Mouse (Mus musculus): Measurements from ENCODE around the gene Aatf. TPM values are rescaled to one million over a fixed set of nuclear protein-coding genes. Genes with fewer than 3 reads are reported as not detected.
"Not testable (repeated sequence)": the region's sequence is repeated elsewhere in the genome, so short reads cannot be mapped to it uniquely, and the experiment has no call there.

The Aatf gene
- polyA plus RNA-seq, 1 experiment from 2014 or later: 39.9 TPM

DNA sequence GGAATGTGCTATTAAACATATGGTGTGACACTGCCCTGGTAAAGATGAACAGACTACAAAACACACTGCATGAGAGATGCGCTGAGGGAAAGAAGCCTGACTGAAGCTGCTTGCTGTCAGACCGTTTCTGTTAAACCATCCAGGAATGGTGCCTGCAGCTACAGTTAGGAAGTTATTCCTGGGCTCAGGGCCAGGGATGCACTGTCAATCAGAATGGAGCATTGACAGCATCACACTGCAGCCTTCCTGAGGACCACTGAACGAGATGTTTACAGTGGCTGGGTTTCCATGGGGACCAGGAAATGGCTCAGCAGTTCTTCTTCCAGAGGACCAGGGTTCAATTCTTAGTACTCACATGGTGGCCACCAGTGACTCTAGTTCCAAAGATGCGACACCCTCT is 102.9 kb downstream of the Aatf start:
- peaks cover 5% of the 10 kb centered on the region for H3K9me3 ChIP-seq (ENCODE audit: control insufficient read depth, low read length)
- H3K4me3 ChIP-seq (ENCODE audit: low read depth, low read length): no peak overlapping the region
- H3K9ac ChIP-seq (ENCODE audit: low read depth, low read length): no peak overlapping the region
- no peak overlapping the region for H3K27ac ChIP-seq (replicated peaks; ENCODE audit: low read depth, low read length)
- no peaks in the 10 kb centered on the region for H3K4me1 ChIP-seq (ENCODE audit: control insufficient read depth, insufficient read depth, low read length)
- WGBS: 55% methylated on average over 4 of the region's 4 CpGs
- no peak; the same call in 1 of the 2 replicates for ATAC-seq (ENCODE audit: low read depth)
- H3K4me2 ChIP-seq (ENCODE audit: low read depth, low read length): no peak overlapping the region
- no peaks in the 10 kb centered on the region for H3K36me3 ChIP-seq (ENCODE audit: control insufficient read depth, insufficient read depth, low read length)
- DNase-seq (ENCODE audit: low spot score): peak; percentile 35
- H3K27me3 ChIP-seq (replicated peaks; ENCODE audit: control insufficient read depth, insufficient read depth, low read length): no peaks in the 10 kb centered on the region

- Histone ChIP-seq H3K4me3 (ENCODE audit: low read depth, low read length) (no peak overlapping the region), H3K27me3 (replicated peaks; ENCODE audit: control insufficient read depth, insufficient read depth, low read length) (no peaks in the 10 kb centered on the region), H3K27ac (replicated peaks; ENCODE audit: low read depth, low read length) (no peak overlapping the region), H3K36me3 (ENCODE audit: control insufficient read depth, insufficient read depth, low read length) (no peaks in the 10 kb centered on the region; the same call in 1 of the 2 replicates), H3K4me2 (ENCODE audit: low read depth, low read length) (no peak overlapping the region), H3K9me3 (ENCODE audit: control insufficient read depth, low read length) (peaks cover 5% of the 10 kb centered on the region), H3K4me1 (ENCODE audit: control insufficient read depth, insufficient read depth, low read length) (no peaks in the 10 kb centered on the region), H3K9ac (ENCODE audit: low read depth, low read length) (no peak overlapping the region)
- 88% methylated on average over 4 of the region's 4 CpGs for WGBS
- ATAC-seq (ENCODE audit: low read depth) (no peak), DNase-seq (ENCODE audit: low spot score) (no peak)
These were observed 106.6 kb downstream of the Aatf start for GRCm38 (mm10) chr11:84406733-84407132.

- 94% methylated on average over 1 of the region's 1 CpGs for WGBS
- H3K9ac ChIP-seq (ENCODE audit: low read depth, low read length): no peak overlapping the region
- H3K4me1 ChIP-seq (ENCODE audit: control insufficient read depth, insufficient read depth, low read length): no peaks in the 10 kb centered on the region
- no peak for DNase-seq (ENCODE audit: low spot score)
- H3K27ac ChIP-seq (replicated peaks; ENCODE audit: low read depth, low read length): no peak overlapping the region
- H3K27me3 ChIP-seq (replicated peaks; ENCODE audit: control insufficient read depth, insufficient read depth, low read length): no peaks in the 10 kb centered on the region
- no peaks in the 10 kb centered on the region for H3K9me3 ChIP-seq (ENCODE audit: control insufficient read depth, low read length)
- peaks cover 48% of the 10 kb centered on the region for H3K36me3 ChIP-seq (ENCODE audit: control insufficient read depth, insufficient read depth, low read length)
- no peak overlapping the region for H3K4me3 ChIP-seq (ENCODE audit: low read depth, low read length)
- ATAC-seq (ENCODE audit: low read depth): no peak
- H3K4me2 ChIP-seq (ENCODE audit: low read depth, low read length): no peak overlapping the region
These were observed 118.3 kb downstream of the Aatf start for GRCm38 (mm10) chr11:84395010-84395409.

GRCm38 (mm10) chr11:84393571-84393970 is 119.8 kb downstream of the Aatf start:
- no peak overlapping the region for H3K4me2 ChIP-seq (ENCODE audit: low read depth, low read length)
- 73% methylated on average over 7 of the region's 7 CpGs for whole genome bisulfite sequencing
- H3K27ac ChIP-seq (replicated peaks; ENCODE audit: low read depth, low read length): no peak overlapping the region
- peaks cover 44% of the 10 kb centered on the region for H3K36me3 ChIP-seq (ENCODE audit: control insufficient read depth, insufficient read depth, low read length)
- no peak for ATAC-seq (ENCODE audit: low read depth)
- H3K27me3 ChIP-seq (replicated peaks; ENCODE audit: control insufficient read depth, insufficient read depth, low read length): no peaks in the 10 kb centered on the region
- no peaks in the 10 kb centered on the region for H3K9me3 ChIP-seq (ENCODE audit: control insufficient read depth, low read length)
- H3K4me3 ChIP-seq (ENCODE audit: low read depth, low read length): no peak overlapping the region
- no peak overlapping the region for H3K9ac ChIP-seq (ENCODE audit: low read depth, low read length)
- H3K4me1 ChIP-seq (ENCODE audit: control insufficient read depth, insufficient read depth, low read length): no peaks in the 10 kb centered on the region
- DNase-seq (ENCODE audit: low spot score): no peak

DNA sequence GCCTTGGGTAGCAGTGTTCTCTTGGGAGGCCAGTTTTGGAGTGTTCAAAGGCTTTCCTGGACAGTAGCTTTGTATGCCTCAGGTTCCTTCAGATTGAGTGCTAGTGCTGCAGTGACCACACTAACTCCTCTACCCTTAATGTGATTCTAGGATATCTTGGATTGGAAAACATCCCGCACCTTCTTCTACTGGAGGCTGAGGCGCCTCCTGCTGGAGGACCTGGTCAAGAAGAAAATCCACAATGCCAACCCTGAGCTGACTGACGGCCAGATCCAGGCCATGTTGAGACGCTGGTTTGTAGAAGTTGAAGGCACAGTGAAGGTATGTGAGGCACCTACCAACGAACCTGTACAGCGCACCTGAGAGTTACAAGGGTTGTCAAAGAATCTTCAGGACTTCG is 121.3 kb downstream of the Aatf start:
- not testable (repeated sequence) for H3K4me3 ChIP-seq (ENCODE audit: low read depth, low read length); H3K4me2 ChIP-seq (ENCODE audit: low read depth, low read length); DNase-seq (ENCODE audit: low spot score); H3K9ac ChIP-seq (ENCODE audit: low read depth, low read length); H3K4me1 ChIP-seq (ENCODE audit: control insufficient read depth, insufficient read depth, low read length); ATAC-seq (ENCODE audit: low read depth); H3K9me3 ChIP-seq (ENCODE audit: control insufficient read depth, low read length); H3K27me3 ChIP-seq (replicated peaks; ENCODE audit: control insufficient read depth, insufficient read depth, low read length); H3K27ac ChIP-seq (replicated peaks; ENCODE audit: low read depth, low read length)
- peaks cover 35% of the 10 kb centered on the region for H3K36me3 ChIP-seq (ENCODE audit: control insufficient read depth, insufficient read depth, low read length)
- WGBS: 81% methylated on average over 7 of the region's 7 CpGs

DNA sequence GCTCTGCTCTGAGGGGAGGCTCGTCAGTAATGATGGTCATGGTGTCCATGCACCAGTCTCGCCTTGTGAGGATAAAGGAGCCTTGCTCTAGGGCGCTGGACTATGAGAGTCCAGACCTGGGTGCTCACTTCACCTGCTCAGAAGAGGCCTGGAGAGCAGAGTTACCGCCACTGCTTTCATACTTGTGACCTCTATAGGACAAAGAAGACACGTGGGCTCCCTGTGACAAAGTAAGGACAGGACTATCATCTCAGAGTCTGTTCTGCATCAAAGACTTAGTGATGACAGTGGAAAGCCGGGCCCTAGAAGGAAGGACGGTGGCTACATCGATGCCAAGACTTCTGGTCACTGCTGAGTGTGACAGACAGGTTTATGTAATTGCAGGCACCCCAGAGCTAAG is 122.2 kb downstream of the Aatf start:
- no peak overlapping the region for H3K9ac ChIP-seq (ENCODE audit: low read depth, low read length)

GRCm38 (mm10) chr11:84389332-84389731 is 124.0 kb downstream of the Aatf start:
- Histone ChIP-seq H3K4me3 (ENCODE audit: low read depth, low read length) (no peak overlapping the region), H3K36me3 (ENCODE audit: control insufficient read depth, insufficient read depth, low read length) (peaks cover 39% of the 10 kb centered on the region), H3K4me2 (ENCODE audit: low read depth, low read length) (no peak overlapping the region), H3K27me3 (replicated peaks; ENCODE audit: control insufficient read depth, insufficient read depth, low read length) (no peaks in the 10 kb centered on the region), H3K9ac (ENCODE audit: low read depth, low read length) (no peak overlapping the region), H3K9me3 (ENCODE audit: control insufficient read depth, low read length) (no peaks in the 10 kb centered on the region), H3K27ac (replicated peaks; ENCODE audit: low read depth, low read length) (no peak overlapping the region), H3K4me1 (ENCODE audit: control insufficient read depth, insufficient read depth, low read length) (no peaks in the 10 kb centered on the region)
- 68% methylated on average over 6 of the region's 6 CpGs for WGBS
- ATAC-seq (ENCODE audit: low read depth): no peak
- DNase-seq (ENCODE audit: low spot score): no peak

More for the DNA sequence above, 122.2 kb downstream of the Aatf start:
- WGBS: 86% methylated on average over 8 of the region's 8 CpGs
- H3K36me3 ChIP-seq (ENCODE audit: control insufficient read depth, insufficient read depth, low read length): peaks cover 35% of the 10 kb centered on the region
- ATAC-seq (ENCODE audit: low read depth) (no peak), DNase-seq (ENCODE audit: low spot score) (no peak)
- no peaks in the 10 kb centered on the region for H3K9me3 ChIP-seq (ENCODE audit: control insufficient read depth, low read length)
- no peak overlapping the region for H3K4me3 ChIP-seq (ENCODE audit: low read depth, low read length)
- H3K27ac ChIP-seq (replicated peaks; ENCODE audit: low read depth, low read length): no peak overlapping the region
- no peaks in the 10 kb centered on the region for H3K4me1 ChIP-seq (ENCODE audit: control insufficient read depth, insufficient read depth, low read length)
- no peaks in the 10 kb centered on the region for H3K27me3 ChIP-seq (replicated peaks; ENCODE audit: control insufficient read depth, insufficient read depth, low read length)
- H3K4me2 ChIP-seq (ENCODE audit: low read depth, low read length): no peak overlapping the region

DNA sequence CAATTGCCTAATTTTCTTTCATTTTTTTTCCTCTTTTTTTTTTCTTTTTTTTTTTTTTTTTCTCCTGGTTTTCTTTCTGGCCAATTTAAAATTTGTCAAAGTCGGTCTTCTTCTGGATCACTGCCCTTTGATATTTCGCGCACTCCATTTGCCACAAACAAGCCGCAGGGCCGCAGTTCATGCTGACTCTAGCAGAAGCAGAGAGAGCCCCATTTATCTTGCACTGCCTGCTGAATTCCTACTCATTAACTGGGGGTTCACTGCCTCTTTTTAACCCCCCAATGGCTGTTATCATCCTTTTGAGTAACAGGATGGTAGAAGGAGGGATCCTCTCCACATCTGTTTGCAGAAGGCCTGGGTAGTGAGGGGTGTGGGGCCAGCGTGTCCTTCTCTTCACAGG is 129.4 kb downstream of the Aatf start:
- WGBS: 92% methylated on average over 6 of the region's 6 CpGs
- no peaks in the 10 kb centered on the region for H3K27me3 ChIP-seq (replicated peaks; ENCODE audit: control insufficient read depth, insufficient read depth, low read length)
- no peak overlapping the region for H3K9ac ChIP-seq (ENCODE audit: low read depth, low read length)
- peaks cover 30% of the 10 kb centered on the region; the same call in 1 of the 2 replicates for H3K36me3 ChIP-seq (ENCODE audit: control insufficient read depth, insufficient read depth, low read length)
- H3K4me3 ChIP-seq (ENCODE audit: low read depth, low read length): no peak overlapping the region
- H3K9me3 ChIP-seq (ENCODE audit: control insufficient read depth, low read length): no peaks in the 10 kb centered on the region
- ATAC-seq (ENCODE audit: low read depth) (no peak), DNase-seq (ENCODE audit: low spot score) (no peak)
- H3K27ac ChIP-seq (replicated peaks; ENCODE audit: low read depth, low read length): no peak overlapping the region
- H3K4me2 ChIP-seq (ENCODE audit: low read depth, low read length): no peak overlapping the region
- no peaks in the 10 kb centered on the region for H3K4me1 ChIP-seq (ENCODE audit: control insufficient read depth, insufficient read depth, low read length)

DNA sequence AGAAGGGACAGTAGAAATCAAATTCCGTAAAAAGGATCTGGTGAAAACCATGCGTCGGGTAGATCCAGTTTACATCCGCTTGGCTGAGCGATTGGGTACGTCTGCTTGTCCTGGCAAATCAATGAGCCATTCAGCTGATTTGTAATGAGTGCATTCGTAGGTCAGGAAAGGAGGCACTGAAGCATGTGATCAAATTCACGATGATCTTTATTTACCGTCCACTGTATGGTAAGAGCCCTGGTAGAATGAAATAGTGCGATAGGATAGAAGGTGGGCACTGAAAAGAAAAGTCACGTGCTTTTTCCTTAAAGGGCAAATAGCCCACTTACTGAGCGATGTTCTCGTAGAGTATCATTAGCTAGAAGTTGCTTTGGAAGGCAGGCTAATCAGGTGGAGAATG is 130.9 kb downstream of the Aatf start:
- DNase-seq (ENCODE audit: low spot score): peak; percentile 26

More for the DNA sequence above, 130.9 kb downstream of the Aatf start:
- Histone ChIP-seq H3K36me3 (ENCODE audit: control insufficient read depth, insufficient read depth, low read length) (peaks cover 27% of the 10 kb centered on the region; the same call in 1 of the 2 replicates), H3K9ac (ENCODE audit: low read depth, low read length) (no peak overlapping the region), H3K4me2 (ENCODE audit: low read depth, low read length) (no peak overlapping the region), H3K27ac (replicated peaks; ENCODE audit: low read depth, low read length) (no peak overlapping the region), H3K9me3 (ENCODE audit: control insufficient read depth, low read length) (no peaks in the 10 kb centered on the region), H3K4me3 (ENCODE audit: low read depth, low read length) (no peak overlapping the region), H3K27me3 (replicated peaks; ENCODE audit: control insufficient read depth, insufficient read depth, low read length) (no peaks in the 10 kb centered on the region), H3K4me1 (ENCODE audit: control insufficient read depth, insufficient read depth, low read length) (no peaks in the 10 kb centered on the region)
- 81% methylated on average over 13 of the region's 13 CpGs for WGBS
- ATAC-seq (ENCODE audit: low read depth): no peak

Data from embryonic facial prominence, embryonic 14.5 days (tissue).